Mouse (Mus musculus): ENCODE results near the gene Agl. TPM values are rescaled to one million over a fixed set of nuclear protein-coding genes. Genes with fewer than 3 reads are reported as not detected.
A peak's percentile ranks its signal among the peaks of the same experiment; 100 is the strongest.
"Not testable (repeated sequence)": the region's sequence is repeated elsewhere in the genome, so short reads cannot be mapped to it uniquely, and the experiment has no call there.

Agl gene
- total RNA-seq, 4 experiments from 2014 or later: 49.9 to 75.6 (median 62.3) TPM

DNA sequence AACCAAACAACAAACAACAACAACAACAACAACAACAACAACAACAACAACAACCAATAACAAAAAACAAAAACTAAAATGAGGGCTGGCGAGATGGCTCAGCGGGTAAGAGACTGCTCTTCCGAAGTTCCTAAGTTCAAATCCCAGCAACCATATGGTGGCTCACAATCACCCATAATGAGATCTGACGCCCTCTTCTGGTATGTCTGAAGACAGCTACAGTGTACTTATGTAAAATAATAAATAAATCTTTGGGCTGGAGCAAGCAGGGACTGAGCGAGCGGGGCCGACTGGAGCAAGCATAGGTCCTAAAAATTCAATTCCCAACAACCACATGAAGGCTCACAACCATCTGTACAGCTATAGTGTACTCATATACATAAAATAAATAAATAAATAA lies 60.3 kb downstream of the Agl start:
- DNase-seq: not testable (repeated sequence)

DNA sequence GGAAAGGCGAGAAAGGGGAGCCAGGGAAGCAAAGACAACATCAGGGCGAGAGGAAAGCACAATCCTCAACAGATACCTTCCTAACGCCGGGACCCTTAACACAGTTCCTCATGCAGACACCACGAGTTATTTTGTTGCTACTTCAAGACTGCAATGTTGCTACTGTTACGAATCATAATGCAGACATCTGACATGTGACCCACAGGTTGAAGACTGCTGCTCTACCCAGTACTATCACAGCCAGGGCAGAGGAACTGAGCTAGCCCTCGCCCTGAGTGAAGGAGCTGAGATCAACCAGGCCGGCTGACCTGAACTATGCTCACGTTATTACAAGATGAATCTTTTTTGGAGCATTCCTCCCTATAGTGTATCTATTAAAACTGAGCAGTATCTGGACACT lies 67.0 kb downstream of the Agl start:
- no peak for DNase-seq

DNA sequence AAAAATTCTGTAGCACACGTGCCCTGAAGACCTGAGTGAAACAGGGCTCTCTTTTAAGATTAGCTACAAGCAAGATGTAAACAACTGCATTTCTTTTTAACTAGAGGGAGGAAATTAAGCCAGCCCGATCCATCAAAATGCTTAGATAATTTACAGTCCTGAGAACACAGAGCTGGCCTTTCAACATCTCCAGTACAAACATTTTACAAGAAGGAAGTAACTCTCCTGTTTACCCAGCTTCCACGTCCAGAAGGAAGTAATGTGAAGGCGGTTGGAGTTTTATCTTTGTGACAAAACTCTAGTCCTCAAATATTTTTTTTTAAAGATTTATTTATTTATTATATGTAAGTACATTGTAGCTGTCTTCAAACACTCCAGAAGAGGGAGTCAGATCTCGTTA lies 67.9 kb downstream of the Agl start:
- no peak for DNase-seq

DNA sequence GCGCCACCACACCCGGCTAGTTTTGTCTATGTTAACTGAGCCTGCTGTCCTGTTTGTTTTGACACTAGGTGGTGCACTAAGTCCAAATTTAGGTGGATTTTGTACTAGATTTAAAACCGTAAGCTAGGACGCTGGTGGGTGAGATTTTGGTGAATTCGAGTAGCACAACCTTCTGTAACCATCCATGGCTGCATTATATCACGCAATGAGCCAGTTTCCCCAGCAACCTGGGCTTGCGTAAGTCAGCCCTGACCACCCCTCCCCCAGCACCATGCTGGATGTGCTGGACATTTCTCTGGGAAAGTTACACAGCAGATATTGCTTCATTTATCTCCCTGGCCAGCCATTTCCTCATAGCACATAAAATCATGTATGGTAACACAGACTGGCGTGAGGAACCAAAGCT lies 70.6 kb downstream of the Agl start:
- DNase-seq: peak; percentile 42

DNA sequence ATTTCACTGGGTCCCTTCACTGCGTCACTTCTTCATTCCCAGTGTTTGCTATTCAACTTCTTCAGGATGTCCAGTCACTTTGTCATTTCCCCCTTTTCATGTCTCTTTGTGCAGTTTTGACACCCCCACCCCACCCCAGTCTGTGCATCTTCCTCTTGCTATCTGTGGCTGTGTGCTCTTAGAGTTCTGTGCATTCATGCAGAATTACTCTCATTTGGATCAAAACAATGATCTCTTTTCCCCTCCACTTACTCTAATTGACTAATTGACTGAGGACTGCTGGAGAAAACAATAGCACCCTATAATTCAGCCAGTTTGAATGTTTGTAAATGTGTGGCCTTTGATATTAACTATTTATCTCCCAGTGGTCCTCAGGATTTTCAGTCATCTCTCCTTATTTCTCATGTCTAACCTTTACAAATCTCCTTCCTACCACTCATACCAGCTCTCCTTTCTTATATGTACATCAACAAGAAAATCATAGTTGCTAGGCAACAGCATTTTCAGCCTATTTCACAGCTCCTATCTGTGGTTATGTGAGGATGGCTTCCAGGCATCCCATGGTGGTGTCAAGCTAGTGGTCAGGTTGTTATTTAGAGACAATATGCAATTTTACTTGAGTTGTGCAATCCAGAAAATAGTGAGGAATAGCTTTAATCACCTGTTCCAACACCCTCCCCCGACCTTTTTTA lies 78.3 kb downstream of the Agl start:
- no peak for DNase-seq

DNA sequence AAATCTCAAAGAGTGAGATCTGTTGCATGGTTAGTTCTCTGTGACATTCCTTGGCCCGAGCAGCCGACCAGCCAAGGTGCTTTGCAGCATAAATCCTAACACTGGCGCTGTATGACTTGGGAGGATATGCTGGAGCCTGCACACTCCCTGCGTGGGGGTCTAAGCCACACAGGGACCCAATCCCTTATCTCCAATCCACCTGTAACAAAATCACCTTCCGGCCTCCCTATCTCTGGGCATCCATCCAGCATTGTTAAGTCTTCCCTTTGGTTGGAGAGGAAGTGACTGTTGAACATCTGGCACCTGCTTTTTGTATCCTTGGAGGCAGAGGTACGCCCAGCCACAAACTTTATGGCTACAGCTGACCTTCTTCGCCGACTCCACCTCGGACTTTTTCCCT lies 81.2 kb downstream of the Agl start:
- DNase-seq: no peak

DNA sequence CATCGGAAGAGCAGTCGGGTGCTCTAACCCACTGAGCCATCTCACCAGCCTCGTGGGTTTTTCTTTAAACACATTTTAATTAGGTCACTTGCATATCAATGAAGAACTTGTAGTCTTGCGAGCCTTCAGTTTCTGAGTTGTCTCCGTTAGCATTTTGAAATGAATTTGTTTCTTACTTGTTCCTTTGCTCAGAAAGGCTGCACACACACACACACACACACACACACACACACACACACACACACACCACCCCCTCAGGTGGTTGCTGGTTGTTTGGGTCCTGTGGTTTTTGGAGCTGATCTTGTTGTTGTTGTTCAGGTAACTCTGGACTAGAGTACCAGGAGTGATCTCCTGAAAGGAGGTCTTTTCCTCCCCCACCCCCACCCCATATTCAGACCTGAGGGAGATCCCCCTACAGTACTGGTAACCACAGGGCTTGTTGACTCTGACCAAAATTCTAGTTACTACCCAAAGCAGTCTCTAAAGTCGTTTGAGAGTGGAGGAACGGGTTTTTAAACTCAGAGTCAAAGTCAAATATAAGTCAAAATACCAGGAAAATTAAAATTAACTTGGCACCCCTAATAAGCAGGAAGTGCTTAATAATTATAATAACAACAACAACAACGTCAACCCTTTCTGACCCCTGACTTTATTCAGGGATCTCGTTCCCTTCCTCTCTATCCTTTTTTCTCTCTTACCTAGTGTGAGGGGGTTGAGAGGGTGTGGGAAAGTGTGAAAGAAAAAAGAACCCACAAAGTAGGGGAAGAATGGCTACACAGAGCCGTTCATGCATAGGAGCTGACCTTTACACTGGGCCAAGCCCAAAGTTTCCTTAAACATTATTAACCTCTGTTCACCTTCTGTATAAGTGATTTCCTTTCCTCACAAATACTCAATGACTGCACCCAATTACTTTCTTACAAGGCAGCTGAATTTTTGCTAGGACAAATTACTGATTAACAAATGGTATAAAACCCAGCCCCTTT lies 84.2 kb downstream of the Agl start:
- no peak for DNase-seq

DNA sequence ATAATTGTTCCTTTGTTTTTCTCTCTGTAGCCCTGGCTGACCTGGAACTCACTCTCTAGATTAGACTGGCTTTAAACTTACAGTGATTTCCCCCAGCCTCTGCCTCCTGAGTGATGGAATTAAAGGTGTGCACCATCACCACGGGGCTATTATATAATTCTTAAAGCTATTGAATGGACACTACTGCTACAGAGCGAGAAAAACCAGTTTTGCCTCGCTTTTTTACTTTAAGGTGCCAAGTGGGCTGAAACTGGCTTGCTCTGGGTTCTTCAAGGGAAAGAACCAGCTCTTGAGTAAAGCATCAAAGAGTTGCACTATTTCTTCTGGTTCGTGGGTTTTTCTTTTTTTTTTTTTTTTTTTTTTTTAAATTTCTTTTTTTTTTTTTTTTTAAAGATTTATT lies 85.0 kb downstream of the Agl start:
- DNase-seq: no peak

DNA sequence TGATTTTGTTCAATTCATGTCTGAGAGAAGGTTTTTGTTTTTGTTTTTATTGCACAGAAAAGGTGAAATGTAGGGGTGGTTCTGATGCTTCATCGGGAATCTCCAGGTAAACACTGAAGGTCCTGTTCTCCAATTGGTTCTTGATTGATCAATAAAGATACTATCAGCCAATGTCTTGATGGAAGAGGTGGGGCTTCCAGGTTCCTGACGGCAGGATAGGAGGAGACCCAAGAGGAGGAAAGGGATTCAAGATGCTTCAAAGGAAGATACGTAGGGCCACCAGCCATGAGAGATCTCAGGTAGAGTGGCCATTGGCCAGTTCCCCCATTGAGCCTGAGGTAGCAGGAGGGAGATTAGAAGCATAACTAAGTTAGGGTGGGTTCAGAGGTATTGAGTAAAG lies 89.0 kb downstream of the Agl start:
- no peak for DNase-seq

DNA sequence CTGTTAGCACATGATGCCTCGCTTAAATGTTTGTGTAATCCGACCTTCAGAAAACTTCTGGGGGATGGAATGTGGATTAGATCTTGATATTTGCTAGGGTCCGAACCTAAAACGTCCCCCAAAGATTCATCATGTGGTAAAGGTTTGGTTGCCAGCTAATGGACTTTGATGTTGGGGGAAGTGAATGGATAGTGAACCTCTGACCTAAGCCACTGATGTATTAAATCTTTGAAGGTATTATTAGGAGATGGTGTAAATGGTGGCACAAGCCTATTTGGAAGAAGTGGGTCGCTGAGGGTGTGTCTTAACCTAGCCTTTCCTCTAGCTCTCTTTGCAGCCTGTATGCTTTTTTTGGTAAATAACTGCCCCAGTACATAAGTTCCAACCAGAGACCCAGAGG lies 94.9 kb downstream of the Agl start:
- no peak for DNase-seq

DNA sequence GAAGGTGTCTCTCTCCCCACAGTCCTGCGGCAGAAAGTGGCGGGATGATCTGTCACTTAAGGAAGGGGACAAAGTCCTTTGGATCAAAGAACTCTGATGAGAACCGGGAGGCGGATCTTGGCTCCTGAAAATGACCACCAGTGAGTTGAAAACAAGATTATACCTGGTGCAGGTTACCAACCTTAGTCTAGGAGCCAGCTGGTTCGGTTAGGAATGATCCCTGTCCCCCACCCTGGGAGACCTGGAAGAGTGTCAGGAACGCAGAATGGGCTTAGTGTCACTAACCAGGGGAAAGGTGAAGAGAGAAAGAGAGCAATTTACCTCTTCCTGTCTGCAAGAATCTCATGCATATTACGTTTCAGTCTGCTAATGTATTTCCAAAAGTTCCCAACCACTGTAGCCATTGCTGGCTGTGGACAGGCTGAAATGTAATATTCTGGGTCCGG lies 95.5 kb downstream of the Agl start, which contains the start of gene Slc35a3:
Gene Slc35a3, minus strand, starts transcription at position 396 of the 446 bp plus-strand sequence.
- DNase-seq: no peak

DNA sequence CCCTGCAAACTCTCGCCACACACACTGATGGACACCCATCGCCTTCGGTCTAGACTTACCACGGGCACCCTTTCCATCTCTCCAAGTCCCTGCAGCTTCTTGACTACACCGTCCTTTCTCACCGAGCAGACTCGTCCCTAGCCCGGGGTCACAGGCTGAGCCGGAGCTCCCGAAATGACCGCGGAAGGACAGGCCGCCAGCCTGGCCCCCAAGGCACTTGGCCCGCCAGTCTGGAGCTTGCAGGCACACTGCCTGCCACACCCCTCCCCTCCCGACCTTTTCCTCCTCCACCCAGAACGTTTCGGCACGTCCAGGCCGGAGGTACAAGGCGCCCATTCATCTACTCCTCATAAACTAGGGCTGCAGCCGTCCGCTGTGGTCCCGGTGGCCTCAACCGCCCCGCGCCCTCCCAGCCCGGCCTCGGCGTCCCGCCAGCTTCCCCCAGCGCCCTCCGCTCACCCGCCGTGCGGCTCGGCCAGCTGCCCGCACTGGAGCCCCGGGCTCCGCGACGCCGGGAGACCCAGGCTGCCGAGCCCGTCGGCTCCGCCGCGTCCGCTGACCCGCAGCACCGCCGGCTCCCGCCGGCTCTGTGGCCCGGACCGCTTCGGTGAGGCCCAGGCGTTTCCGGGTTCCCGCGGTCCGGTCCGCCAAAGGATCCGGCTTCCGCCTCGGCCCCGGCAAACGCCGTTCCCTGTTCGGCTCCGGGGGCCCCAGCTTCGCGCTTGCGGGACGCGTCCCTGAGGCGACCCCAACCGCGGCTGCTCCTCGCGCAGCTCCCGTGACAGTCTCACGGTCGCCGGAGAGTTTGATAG lies 96.1 kb downstream of the Agl start:
- DNase-seq: peak; percentile 57

DNA sequence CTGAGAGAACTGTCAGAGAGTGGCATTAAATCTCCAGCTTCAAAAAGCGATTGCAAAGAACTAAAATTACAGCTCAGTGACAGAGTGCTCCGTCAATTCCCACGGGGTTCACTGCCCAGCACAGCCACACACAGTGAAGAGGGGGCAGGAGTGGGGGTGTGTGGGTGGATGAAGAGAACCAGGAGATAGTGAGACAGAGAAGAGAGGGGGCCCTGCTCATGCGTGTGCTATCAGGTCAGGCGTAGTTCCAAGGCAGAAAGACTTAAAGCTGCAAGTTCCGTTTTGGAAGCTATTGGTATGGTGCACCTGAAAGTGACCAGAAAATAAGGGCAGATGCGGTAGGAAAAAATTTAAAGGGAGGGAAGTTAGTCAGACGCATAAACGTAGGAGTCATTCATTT lies 97.0 kb downstream of the Agl start:
- DNase-seq: no peak

DNA sequence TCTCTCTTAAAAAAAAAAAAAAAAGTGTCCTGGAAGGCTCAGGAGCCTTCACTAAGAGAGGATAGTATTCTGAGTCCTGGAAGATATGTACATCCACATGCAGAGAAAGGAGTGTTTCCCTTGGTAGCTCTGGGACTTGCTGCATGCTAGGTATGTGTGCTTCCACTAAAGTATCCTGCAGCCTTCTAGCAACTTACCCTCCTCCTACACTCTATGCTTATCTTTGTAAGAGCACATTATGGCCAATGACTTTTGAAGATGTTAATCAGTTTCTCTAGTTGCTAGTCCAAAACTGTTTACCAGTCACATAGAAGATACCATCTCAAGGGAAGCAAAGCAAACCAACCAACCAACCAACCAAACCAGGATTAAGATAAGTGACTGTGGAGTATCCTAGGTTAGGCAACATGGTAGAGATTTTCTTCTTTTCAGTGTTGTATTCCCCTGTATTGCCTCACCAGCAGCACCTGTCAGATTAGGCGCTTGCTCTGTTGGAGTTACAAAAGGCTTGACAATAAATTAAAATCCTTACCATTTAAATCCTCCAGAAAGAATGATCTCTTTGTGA lies 102.2 kb downstream of the Agl start:
- no peak for DNase-seq

DNA sequence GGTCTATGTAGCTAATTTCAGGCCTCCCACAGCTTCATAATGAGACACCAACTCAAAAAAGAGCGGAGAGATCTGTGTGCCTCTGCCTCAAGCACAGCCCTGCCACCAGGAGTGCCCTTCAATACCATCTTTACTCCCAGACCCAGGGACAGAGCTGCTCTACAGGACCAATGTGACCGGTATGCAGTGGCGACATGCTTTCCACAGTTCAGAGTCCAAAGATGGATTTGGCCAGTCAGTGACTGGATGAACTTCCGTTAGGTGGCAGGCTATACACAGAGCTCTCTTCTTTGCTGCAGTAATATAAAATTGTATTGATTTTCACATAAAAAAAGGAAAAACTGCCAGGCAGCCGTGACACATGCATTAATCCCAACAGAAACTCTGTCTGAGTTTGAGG lies 104.1 kb downstream of the Agl start:
- DNase-seq: no peak

DNA sequence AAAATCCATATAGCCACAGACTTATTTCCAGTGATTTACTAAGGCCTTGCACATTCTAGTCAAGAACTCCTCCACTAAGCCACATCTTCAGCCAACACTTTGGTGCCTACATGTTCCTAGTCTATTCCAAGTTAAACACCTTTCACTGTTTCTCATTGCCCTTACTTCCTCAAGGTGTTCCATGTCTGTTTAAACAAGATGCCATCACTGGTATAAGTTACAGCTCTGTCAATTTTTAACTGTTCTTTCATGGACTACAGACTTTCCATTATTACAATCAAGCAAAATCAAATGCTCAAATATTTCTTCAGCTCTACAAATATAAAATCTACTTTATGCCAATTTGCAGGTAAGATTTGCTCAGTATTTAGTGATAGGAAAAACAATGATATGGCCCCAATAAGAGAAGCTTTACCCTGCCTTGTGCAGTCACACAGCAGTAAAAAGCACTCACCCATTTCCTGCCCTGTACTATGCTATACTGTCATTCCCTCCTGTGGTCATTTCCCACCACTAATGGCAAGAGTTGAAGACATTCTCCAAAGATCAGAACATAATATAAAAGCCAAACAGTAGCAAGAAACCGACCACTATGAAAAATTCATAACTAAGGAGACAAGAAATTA lies 105.2 kb downstream of the Agl start:
- DNase-seq: no peak

DNA sequence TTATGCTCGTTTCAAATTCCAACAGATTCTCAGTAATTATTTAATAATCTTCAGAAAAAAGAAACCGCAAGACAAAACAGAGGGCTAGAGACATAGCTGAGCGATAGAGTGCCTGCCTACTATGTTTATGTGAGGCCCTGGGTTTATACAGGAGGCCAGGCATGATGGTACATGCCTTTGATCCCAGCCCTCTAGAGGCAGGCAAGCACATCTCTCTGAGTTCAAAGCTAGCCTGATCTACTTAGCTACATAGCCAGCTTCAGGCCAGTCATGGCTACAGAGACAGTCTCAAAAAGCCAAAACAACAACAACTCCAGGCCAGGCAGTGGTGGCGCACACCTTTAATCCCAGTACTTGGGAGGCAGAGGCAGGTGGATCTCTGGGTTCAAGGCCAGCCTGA lies 106.4 kb downstream of the Agl start:
- no peak for DNase-seq

DNA sequence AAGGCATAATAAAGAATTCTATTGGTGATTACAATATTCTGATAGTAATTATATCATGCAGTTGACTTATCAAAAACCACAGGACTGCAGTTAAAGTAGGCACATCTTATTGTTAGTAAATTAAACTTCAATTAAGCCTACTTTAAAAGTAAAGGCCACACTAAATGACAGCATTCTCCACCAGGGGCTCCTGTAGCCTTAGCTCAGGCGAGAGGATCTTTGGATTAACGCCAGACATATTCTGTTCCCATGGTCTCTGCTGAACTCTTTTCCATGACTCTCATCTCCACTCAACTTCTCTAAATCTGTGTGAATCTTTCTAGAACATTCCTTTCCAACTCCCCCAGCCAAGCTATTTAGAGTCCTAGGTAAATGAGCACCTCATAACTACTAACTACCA lies 109.2 kb downstream of the Agl start:
- no peak for DNase-seq

DNA sequence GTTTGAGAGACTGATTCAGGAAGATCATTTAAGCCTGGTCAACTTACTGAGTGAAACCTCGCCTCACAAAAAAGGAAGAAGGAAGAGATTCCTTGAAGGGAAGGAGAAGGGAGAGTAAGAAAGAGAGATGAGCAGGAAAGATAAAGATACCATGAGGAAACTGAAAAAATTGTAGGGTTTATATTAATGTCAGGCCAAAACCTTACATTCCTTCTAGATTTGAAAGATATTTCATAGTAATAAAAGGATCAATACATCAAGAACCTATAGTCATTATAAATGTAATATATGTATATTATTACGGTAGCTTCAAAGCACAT lies 112.3 kb downstream of the Agl start:
- no peak for DNase-seq

DNA sequence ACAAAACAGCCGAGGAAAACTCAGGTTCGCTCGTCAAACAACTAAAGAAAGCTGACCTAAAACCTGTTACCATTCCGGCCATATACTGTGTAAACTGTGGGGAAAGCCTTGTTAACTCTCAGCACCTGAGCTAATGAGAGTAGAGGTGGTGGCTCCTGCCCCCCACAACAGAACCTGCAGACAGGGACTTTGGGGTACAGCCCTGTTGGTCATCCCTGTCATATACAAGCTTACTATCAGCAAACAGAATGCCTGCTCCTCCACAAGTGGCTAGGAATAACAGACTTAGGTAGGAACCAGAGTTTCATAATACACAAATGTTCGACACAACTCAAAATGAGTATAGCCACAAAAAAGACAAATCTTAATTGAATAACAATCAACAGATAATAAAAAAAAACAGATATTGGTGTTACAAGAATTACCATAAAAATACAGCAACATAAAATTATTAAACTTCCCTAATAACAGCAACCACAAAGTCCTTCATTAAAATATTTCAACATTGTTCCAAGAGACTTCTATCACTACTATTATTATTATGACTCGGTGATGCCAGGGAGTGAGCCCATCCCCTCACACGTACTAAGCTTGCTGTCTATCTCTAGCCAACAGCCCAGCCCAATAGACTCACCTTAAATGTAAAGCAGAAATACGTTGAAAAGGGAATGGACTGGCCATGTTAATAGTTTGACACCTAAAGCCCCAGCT lies 112.9 kb downstream of the Agl start:
- no peak for DNase-seq

DNA sequence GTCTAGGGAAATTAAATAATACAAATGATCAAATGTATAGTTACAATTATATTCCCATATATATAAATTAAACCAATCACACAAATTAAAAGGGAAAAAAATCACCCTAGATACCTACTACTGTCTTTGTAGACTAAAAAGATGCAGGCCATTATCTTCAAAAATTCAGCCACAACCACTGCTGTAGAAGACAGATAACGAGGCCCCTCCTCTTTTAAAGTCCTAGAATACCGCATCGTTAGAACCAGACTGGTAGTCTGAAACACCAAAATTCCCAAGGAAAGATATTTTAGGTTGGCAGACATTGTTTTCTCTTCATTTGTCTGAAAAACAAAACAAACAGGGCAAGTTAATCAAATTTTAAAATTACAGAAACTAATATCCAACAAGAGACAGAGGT lies 113.7 kb downstream of the Agl start:
- DNase-seq: no peak
